ENCODE assay signal across 22 mouse cellular contexts in the genomic region with DNA sequence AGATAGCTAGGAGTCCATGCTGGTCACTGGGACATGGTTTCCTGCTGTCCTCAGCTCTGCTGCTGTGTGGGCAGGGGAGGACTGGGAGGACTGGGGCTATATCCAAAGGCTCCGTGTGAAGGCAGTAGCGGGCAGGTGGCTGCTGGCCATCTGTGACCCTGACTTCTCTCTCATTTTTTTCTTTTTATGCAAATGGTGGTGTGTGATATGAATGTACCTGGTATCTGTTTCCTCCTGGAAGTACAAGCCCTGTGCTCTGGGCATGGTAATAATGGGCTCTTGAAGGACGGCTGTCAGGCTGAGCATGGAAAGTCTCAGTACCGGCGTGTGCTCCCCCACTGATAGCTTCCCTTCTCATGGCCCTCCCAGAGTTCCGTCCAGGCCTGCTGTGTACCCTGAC.
"Had no signal": no experiment of that assay in that cellular context is flagged by ENCODE, and none has a peak within 500 bp of the region (broad histone marks: within the 10 kb centered on the region; RNA-seq: fewer than 3 reads in every experiment).

No protein-coding gene starts in this region.

- H3K4me2 ChIP-seq: lung, embryonic 15.5 days; midbrain, embryonic 11.5 days; midbrain, embryonic 13.5 days; neural tube, embryonic 13.5 days; neural tube, embryonic 15.5 days; stomach, embryonic 15.5 days had no signal

- H3K27me3 ChIP-seq: lung, embryonic 15.5 days; midbrain, embryonic 13.5 days; neural tube, embryonic 13.5 days; neural tube, embryonic 15.5 days; stomach, embryonic 15.5 days had no signal

- H3K36me3 ChIP-seq: lung, embryonic 15.5 days; stomach, embryonic 15.5 days had no signal

- H3K4me3 ChIP-seq: lung, embryonic 15.5 days; megakaryocyte, embryonic 14.5 days; midbrain, embryonic 13.5 days; myocyte; neural tube, embryonic 13.5 days; neural tube, embryonic 15.5 days; stomach, embryonic 15.5 days had no signal

- H3K4me1 ChIP-seq: lung, embryonic 15.5 days; megakaryocyte, embryonic 14.5 days; midbrain, embryonic 13.5 days; neural tube, embryonic 13.5 days; neural tube, embryonic 15.5 days; stomach, embryonic 15.5 days had no signal

- H3K9me3 ChIP-seq: lung, embryonic 15.5 days; megakaryocyte, embryonic 14.5 days; midbrain, embryonic 13.5 days; neural tube, embryonic 13.5 days; neural tube, embryonic 15.5 days; stomach, embryonic 15.5 days had no signal

- H3K27ac ChIP-seq: lung, embryonic 15.5 days; macrophage; midbrain, embryonic 13.5 days; neural tube, embryonic 13.5 days; neural tube, embryonic 15.5 days; stomach, embryonic 15.5 days; stomach, postnatal 0 days had no signal

- H3K9ac ChIP-seq: lung, embryonic 15.5 days; midbrain, embryonic 13.5 days; neural tube, embryonic 13.5 days; neural tube, embryonic 15.5 days; stomach, embryonic 15.5 days had no signal

- ATAC-seq: lung, postnatal 0 days; midbrain, embryonic 13.5 days; midbrain, embryonic 16.5 days had no signal

- DNase-seq: lung, adult 2 months; lung, postnatal 14 days; lung, postnatal 36 days; retina, postnatal 1 day; right cerebral cortex, adult 18-20 months; right cerebral cortex, postnatal 25 days; right cerebral cortex, postnatal 4 days; thymus, adult 2 months; thymus, postnatal 25 days; thymus, postnatal 4 days had no signal
